Mouse (Mus musculus) heart, adult 11 months (tissue): Measurements from ENCODE around the gene Crabp1.
A peak's percentile ranks its signal among the peaks of the same experiment; 100 is the strongest.

Source experiments
- DNase-seq: peaks from one replicate; pipeline ENCODE4 v3.0.0; 2022

Crabp1 gene

DNA sequence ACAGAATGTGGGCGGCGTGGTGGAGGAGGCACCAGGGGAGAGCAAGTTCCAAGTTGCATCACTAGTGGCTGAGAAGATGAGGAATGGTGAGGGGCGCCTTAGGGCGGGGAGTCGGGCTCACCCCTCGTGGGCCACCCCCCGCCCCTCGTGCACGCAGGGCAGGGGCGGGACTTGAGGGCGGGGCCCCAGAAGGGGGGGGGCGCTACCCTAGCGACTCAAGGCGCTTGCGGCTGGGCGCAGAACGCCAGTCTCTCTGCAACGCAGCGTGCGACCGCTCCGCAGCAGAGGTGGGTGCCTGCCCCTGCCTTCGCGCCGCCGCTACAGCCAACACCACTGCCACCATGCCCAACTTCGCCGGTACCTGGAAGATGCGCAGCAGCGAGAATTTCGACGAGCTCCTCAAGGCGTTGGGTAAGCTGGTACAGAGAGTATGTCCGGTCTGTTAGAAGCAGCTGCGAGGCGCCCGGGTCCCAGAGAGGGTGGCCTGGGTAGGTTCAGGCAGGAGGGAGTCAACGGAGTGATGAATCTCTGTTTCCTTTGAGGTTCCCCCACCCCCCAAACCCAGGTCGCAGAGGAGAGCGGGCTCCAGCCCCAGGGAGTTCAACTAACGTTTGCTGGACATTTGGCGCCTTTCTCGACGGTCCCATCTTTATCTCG, at the start of gene Crabp1:
TSS of gene Crabp1 (plus strand) at position 188 of the 657 bp plus-strand sequence.
- DNase-seq = peak; percentile 88

DNA sequence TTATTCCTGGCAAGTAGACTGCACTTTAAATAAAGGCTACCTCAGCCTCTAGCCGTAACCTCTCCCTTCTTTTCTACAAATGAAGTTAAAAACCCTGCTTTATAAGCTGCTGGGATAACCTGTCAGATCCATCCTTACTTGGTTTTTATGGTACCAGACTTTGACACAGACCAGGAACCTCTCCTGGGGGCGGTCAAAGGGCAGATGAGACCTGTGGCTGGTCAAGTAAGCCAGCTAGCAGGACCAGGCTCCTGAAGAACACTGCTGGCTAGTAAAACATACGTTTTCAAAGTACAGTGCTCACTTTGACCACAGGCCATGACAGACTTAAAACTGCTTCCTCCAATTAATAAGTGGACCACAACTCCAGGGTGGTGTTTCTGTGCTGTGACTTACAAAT, 48.8 kb upstream of the Crabp1 start:
- DNase-seq = no peak

GRCm38 (mm10) chr9:54717527-54717926, 47.0 kb upstream of the Crabp1 start:
- DNase-seq = no peak

- no peak for DNase-seq
These were observed 42.4 kb upstream of the Crabp1 start for GRCm38 (mm10) chr9:54722156-54722555.

- DNase-seq = no peak
These were observed 42.0 kb upstream of the Crabp1 start for GRCm38 (mm10) chr9:54722596-54722995.

DNA sequence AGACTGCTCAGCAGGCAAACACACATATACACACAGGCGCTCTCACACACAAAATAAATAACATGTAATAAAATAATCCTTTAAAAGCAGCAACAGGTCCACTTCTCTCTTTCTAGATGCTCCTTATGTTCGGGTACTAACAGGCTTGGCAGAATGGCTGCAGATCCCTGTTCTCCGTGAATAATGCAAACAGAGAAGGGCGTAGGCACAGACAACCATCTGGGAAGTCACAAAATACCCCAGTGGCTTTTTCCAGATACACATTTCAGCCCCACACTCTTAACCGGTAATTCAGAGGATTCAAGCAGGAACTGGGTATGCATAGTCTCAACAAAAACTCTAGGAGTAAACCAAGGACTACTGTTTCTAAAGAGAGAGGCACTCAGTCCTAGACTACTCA, 38.2 kb upstream of the Crabp1 start:
- DNase-seq = no peak

GRCm38 (mm10) chr9:54732122-54732521, 32.4 kb upstream of the Crabp1 start:
- no peak for DNase-seq

GRCm38 (mm10) chr9:54733921-54734638, 30.5 kb upstream of the Crabp1 start, which contains the start of gene Wdr61:
Gene Wdr61 (minus strand): TSS chr9:54734519.
- DNase-seq = peak; percentile 99

- no peak for DNase-seq
These were observed 29.8 kb upstream of the Crabp1 start for GRCm38 (mm10) chr9:54734639-54735252.

DNA sequence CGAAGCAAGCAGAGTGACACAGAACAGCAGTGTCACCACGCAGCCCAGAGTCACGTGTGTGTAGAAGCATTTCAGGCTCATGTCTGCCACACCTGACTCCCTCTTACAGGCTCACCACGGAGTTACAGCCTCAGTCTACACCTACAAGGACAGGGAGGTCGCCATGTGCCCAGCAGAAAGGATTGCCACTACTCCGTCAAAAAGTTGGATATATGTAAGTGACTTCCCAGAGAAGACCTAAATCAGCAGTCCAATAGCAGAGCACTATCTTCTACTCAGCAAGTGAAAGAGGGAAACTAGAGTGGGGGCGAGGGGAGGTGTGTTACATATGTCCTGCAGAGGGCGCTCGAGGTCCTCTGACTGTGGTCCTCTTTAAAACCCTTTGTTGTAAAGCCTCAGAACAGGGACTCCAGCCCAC, 28.3 kb upstream of the Crabp1 start:
- peak; percentile 90 for DNase-seq

GRCm38 (mm10) chr9:54738376-54738775, 26.2 kb upstream of the Crabp1 start:
- DNase-seq = no peak

DNA sequence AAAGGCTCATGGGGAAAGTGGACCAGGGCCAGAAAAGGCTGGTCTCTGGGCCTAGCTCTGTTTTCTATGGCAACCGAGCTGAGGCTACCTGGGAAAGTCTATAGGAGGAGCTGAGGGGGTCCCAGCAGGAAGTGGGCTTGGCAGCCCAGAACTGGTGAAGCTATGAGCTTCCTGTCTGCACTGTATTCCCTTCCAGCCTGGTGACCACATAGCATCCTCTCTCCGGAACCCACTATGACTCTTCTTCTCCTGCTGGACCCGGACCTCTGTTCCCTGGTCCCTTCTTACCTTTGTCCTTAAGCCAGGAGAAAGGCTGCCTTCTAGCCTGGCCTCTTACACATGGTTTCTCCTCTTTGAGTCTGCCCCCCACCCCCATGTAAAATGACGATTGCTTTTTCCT, 20.7 kb upstream of the Crabp1 start:
- no peak for DNase-seq

DNA sequence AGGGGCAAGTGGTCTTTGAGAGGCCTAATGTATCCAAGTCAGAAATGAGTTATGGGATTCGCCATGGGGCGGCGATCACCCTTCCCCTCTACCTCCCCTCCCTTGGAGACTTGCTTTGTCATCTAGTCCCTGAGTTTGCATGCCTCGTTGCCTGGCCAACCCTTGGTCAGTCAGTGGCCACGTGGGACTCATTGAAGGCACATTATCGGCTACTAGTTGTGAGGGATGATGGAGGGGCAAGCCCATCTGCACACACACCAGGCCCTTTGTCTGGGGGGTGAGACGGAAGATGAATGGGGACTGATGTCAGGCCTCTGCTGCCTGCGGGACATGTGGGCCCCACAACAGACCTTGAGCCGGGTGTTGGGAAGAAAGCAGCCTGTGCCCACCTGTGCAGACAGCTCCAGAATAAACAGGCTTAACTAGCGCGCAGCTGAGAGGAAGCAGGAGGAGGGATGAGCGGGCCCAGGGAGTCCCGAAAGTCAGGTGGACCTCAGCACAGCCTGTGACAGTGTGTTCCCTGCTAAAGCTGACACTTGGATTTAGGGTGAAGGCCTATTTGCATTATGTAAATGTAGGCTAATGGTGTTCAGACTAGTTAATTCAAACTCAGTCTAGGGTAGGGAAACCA, 18.7 kb upstream of the Crabp1 start:
- no peak for DNase-seq

DNA sequence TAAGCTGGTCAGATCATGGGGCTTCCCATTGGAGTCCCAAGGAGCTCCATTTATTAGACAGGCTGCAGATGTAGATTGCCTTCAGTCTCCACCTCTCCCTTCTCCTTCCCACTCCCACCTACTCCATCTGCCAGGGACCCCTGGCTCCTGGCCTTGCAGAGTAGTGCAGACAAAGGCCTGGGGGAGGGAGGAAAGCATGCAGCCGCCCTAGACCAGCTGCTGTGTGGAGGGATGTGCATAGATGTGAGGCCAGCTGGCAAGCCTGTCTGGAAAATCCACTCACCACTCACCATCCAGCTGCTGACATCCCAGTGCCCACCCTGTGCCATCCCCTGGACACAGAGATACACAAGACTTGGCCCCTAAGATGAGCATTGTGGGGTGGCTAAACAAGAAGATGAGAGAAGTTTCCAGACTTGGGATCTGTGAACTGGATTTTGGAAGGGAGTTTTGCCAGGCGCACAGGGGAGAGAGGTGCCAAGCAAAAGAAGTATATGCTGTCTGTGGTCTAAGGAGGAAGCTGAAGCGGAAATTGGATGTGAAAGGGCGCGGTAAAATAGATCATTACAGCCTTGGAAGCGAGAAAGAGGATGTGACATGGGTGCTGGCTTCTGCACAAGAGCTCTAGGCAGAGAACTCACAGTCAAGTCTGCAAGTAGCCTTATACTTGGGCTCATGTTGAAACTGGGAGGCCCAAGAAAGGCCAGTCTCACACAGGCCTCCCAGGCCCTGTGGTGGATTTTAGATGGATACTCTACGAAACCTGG, 14.2 kb upstream of the Crabp1 start:
- no peak for DNase-seq

DNA sequence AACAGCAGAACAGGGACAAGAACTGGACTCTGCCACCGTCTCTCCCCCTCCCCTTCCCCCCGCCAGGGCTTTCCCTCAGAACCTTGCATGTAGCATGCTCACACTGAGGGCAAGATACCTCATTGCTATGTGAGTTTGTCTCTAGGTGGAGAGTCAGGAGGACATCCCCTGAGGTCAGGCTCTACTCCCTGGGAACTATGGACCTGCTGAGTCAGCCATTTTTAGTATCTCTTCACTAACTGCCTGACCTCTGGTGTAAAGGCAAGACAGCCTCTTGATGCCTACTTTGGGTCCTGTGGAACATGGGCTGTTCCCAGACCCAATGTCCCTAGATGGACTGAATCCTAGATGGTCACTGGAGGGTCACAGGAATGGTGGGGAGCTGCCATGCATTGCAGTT, 12.9 kb upstream of the Crabp1 start:
- DNase-seq = no peak

- no peak for DNase-seq
These were observed 12.2 kb upstream of the Crabp1 start for GRCm38 (mm10) chr9:54752201-54752943.

GRCm38 (mm10) chr9:54752944-54753295, 11.6 kb upstream of the Crabp1 start:
- no peak for DNase-seq

DNA sequence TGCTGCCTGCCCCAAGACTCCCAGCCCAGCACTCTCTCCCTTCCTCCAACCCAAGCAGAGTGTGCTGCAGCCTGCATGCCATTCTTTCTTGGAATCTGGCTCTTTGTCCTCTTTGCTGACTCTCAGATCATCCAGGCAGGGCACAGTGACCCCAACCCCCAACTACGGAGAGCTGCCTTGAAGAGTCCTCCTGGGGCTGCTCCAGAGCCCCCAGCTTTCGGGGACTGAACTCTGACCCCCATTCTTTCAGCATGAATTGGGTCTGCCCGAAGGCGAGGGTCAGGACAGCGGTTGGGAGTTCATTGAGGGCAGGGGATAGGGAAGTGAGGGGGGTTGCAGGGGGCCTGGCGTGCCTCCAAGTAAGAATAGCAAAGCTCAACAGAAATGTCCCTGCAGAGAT, 5.0 kb upstream of the Crabp1 start:
- DNase-seq = peak; percentile 78

GRCm38 (mm10) chr9:54764091-54764490, 457 bp upstream of the Crabp1 start:
- DNase-seq = peak; percentile 79

- DNase-seq = peak; percentile 78
These were observed 963 bp downstream of the Crabp1 start for GRCm38 (mm10) chr9:54765336-54766085.

DNA sequence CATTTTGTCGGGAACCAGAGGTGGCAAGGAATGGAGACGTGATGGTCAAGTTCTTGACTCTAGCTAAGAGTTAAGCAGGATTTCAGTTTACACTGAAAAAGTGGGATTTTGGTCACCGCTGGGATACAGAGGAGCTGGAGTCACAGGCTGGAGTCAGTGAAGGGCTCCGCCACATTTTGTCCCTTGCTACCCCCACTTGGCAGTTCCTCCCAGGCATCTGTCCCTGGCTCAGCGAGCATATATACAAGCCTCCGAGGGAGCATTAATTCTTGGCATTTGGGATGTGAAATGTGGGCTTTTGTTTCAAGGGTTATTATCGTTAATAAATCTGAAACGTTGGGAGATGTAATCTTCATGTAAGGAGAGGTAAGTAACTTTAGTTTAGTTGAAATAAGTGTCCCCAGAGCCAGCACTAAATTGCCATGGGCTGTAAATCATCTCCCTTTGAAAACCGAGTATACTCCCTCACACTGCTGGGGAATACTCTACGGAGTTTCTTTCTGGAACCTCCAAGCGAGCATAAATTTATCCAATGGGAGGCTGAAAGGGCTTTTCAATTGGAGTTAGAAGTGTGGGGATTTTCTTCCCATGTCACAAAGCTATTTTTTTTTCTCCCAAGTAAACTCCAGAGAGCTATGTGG, 5.7 kb downstream of the Crabp1 start:
- no peak for DNase-seq
